Mouse (Mus musculus): ENCODE measurements around the gene Fsd1. TPM values are rescaled to one million over a fixed set of nuclear protein-coding genes. Genes with fewer than 3 reads are reported as not detected.
"Not testable (repeated sequence)": the region's sequence is repeated elsewhere in the genome, so short reads cannot be mapped to it uniquely, and the experiment has no call there.

Fsd1 gene
- total RNA-seq (2021) = 10 to 100 TPM; 68.1 to 68.2 TPM
- long read RNA-seq, transcript Fsd1-201 (13 exons, 1,748 nt) = major isoform, 63 of 104 reads
- long read RNA-seq, partial matches to known transcripts = 16 of 104 reads
- long read RNA-seq, other reads (novel, unspliced or antisense) = 25 of 104 reads

- DNase-seq (ENCODE audit: low spot score in 2 of 2) = peak; percentile 72 to 89
These were observed at the start of gene Fsd1 for GRCm38 (mm10) chr17:55986030-55986961. Gene Fsd1 (plus strand): TSS chr17:55986509.

DNA sequence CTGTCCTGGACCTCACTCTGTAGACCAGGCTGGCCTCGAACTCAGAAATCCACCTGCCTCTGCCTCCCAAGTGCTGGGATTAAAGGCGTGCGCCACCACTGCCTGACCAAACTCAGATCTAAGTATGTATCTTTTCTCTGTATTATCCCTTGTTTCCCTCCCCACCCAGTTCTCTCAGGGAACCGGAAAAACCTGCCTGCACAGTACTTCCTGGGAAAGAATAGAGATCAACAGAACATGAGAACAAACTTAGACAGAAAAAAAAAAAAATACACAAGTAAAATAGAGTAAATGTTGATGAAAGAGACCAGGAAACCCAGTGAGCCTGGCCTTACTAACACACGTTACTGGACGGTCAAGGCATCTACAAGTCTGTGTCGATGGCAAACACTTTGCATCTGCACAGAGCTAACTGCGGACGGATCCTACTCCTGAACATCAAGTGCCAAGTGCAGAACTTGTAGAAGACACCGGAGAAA lies 41.9 kb upstream of the Fsd1 start:
- DNase-seq (ENCODE audit: low spot score in 2 of 2) = not testable (repeated sequence)

- peak; percentile 94 to 97 for DNase-seq (ENCODE audit: low spot score in 2 of 2)
These were observed 41.2 kb upstream of the Fsd1 start for GRCm38 (mm10) chr17:55944866-55945682.

- no peak for DNase-seq (ENCODE audit: low spot score in 2 of 2)
These were observed 40.6 kb upstream of the Fsd1 start for GRCm38 (mm10) chr17:55945696-55946095.

GRCm38 (mm10) chr17:55948647-55949046 lies 37.7 kb upstream of the Fsd1 start:
- no peak for DNase-seq (ENCODE audit: low spot score in 2 of 2)

DNA sequence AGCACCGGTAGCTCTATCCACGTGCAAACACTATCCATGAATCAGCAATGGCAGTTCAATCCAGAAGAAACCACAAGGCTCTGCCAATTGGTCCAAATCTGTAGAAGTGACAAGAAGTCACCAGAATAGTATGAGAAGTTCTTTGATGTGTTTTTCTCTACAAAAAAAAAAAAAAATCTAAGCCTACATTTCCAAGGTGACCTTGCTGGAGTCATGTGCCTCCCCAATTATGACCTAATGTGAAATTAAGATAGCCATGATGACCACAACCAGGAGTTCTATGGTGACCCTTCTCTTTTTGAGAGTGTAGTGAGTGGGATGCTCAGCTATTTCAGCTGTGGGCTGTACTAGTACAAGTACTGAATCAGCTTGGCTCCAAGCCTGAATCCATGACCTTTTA lies 36.9 kb upstream of the Fsd1 start, which contains the start of gene Zfp119b:
Gene Zfp119b, minus strand, starts transcription at position 101 of the 400 bp plus-strand sequence.
- no peak for DNase-seq (ENCODE audit: low spot score in 2 of 2)

- DNase-seq (ENCODE audit: low spot score in 2 of 2) = no peak
These were observed 35.7 kb upstream of the Fsd1 start for GRCm38 (mm10) chr17:55950601-55951000.

DNA sequence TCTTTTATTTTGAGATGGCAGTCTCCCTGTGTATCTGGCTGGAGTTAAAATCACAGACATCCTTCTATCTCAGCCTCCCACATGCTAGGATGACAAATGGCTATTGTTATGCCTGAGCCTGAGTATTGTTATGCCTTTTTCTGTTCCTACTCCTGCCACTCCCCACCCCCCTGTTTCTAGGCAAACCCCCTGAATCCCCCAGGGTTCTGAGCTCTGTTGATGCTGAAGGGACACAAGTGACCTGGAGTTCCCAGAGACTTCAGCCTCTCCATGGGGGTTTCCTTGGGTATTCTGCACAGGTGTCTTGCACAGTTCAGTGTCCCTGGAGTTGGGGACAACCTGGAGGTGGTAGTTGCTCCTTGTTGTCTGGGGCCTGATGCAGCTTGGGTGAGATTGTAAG lies 34.3 kb upstream of the Fsd1 start:
- no peak for DNase-seq (ENCODE audit: low spot score in 2 of 2)

GRCm38 (mm10) chr17:55952447-55953027 lies 33.8 kb upstream of the Fsd1 start, which contains the start of gene Ebi3:
Gene Ebi3 (plus strand): TSS chr17:55952640.
- DNase-seq (ENCODE audit: low spot score in 2 of 2) = peak in 1 of 2 experiments; percentile 1

DNA sequence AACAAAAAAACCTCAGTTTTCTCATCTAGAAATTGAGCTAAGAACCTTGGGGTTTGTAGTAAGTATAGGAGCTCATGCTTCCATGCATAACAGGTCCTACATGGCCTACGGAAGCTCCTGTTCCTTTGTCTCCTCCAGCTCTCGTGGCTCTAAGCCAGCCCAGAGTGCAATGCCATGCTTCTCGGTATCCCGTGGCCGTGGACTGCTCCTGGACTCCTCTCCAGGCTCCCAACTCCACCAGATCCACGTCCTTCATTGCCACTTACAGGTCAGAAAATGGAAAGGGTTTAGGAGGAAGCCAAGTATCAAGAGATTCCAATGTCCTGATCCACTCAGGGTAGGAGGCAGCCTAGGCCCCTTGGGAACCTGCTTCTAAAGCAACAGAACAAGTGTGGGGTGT lies 32.6 kb upstream of the Fsd1 start:
- peak in 1 of 2 experiments; percentile 0 for DNase-seq (ENCODE audit: low spot score in 2 of 2)

GRCm38 (mm10) chr17:55954229-55954628 lies 32.1 kb upstream of the Fsd1 start:
- peak in 1 of 2 experiments; percentile 0 for DNase-seq (ENCODE audit: low spot score in 2 of 2)

GRCm38 (mm10) chr17:55956129-55956528 lies 30.2 kb upstream of the Fsd1 start:
- peak; percentile 70 to 72 for DNase-seq (ENCODE audit: low spot score in 2 of 2)

DNA sequence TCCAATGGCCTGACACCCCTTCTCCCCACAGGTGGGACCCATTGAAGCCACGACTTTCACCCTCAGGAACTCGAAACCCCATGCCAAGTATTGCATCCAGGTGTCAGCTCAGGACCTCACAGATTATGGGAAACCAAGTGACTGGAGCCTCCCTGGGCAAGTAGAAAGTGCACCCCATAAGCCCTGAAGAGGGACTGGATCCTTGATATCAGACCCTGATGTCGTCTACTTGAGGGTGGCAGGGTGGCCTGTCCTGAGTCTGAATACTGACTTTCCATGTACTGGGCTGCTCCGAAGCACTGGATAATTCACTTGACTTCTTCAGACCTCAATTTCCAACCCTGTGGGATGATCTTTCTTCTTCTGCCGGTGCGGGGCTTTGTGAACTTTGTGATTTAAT lies 29.7 kb upstream of the Fsd1 start:
- no peak for DNase-seq (ENCODE audit: low spot score in 2 of 2)

- DNase-seq (ENCODE audit: low spot score in 2 of 2) = peak in 1 of 2 experiments; percentile 79
These were observed 29.1 kb upstream of the Fsd1 start for GRCm38 (mm10) chr17:55957168-55957567.

- peak in 1 of 2 experiments; percentile 5 for DNase-seq (ENCODE audit: low spot score in 2 of 2)
These were observed 28.4 kb upstream of the Fsd1 start for GRCm38 (mm10) chr17:55957726-55958583.

- DNase-seq (ENCODE audit: low spot score in 2 of 2) = no peak
These were observed 27.8 kb upstream of the Fsd1 start for GRCm38 (mm10) chr17:55958584-55958886.

DNA sequence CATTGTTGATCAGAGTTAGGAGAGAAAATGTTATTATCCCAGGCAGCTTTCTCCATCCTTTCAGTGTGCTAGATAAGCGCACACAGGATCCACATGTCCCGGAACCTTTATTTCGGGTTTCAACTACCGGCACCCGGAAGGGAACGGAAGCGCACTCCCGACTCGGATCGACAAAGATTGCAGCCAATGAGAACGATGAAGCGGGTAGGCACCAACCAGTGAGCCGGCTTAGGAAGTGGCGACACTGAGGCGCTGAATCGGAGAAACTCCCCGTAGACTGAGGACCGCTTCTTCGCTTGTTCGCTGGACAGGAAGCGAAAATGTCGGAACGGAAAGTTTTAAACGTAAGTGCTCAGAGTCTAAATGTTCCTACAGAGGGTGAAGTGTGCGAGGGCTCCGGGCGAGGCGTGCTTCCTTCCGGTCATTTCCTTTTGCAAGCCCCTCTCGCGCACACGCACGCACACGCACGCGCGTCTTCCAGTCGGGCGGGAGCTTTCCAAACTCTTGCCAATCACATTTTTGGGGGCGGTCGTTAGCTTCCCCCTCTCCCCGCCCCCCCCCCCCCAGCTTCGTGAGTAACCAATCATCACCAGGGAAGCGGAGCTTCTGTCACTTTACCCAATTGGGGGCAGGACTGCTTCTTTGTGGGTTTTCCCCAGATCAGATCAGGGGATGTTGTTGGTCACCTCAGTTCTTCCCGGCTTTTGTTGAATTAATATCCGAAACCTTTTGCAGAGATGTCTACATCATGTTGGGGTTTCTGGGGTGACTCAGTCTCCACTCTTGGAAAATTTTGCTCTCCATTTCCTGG lies 27.2 kb upstream of the Fsd1 start, which contains the start of gene Yju2:
Gene Yju2, plus strand, starts transcription at position 182 of the 811 bp plus-strand sequence.
- peak; percentile 92 to 97 for DNase-seq (ENCODE audit: low spot score in 2 of 2)

- DNase-seq (ENCODE audit: low spot score in 2 of 2) = no peak
These were observed 26.2 kb upstream of the Fsd1 start for GRCm38 (mm10) chr17:55959946-55960740.
